Mouse (Mus musculus) cerebellum, adult 2 months (tissue): Measurements from ENCODE around the gene Cript. TPM values are rescaled to one million over a fixed set of nuclear protein-coding genes. Genes with fewer than 3 reads are reported as not detected.

Experiments used
- DNase-seq, 2 experiments: peaks; one replicate each; pipeline ENCODE4 v3.0.0; 2021
- H3K27ac ChIP-seq: fragments of 200-500 bp; 2 replicates; pipeline ENCODE4 v1.5.1; 2012; ENCODE audit warnings: low read length, control low read depth, inconsistent platforms; ENCODE audit not compliant: insufficient read depth
- H3K27me3 ChIP-seq: fragments of 200-500 bp; 2 replicates; pipeline ENCODE4 v1.6.1; 2012; ENCODE audit warnings: inconsistent platforms, mild to moderate bottlenecking, low read length, moderate library complexity; ENCODE audit not compliant: control insufficient read depth, insufficient read depth
- H3K4me1 ChIP-seq: fragments of 200-500 bp; 2 replicates; pipeline ENCODE4 v1.6.1; 2011; ENCODE audit warnings: low read length; ENCODE audit not compliant: control insufficient read depth, insufficient read depth
- H3K4me3 ChIP-seq: fragments of 200-500 bp; replicated peaks from 2 replicates; pipeline ENCODE3; 2011; ENCODE audit warnings: mild to moderate bottlenecking, low read depth, low read length, control low read depth; ENCODE audit not compliant: insufficient read depth
- CTCF ChIP-seq: fragments of 200-500 bp; IDR thresholded peaks from 2 replicates; pipeline ENCODE4 v1.5.1; 2011; ENCODE audit warnings: low read depth, mild to moderate bottlenecking, control low read depth, low read length, moderate library complexity, borderline replicate concordance; ENCODE audit not compliant: insufficient read depth
- POLR2A ChIP-seq: fragments of 200-500 bp; IDR thresholded peaks from 2 replicates; pipeline ENCODE4 v1.6.1; 2011; ENCODE audit warnings: low read length, control low read depth, borderline replicate concordance; ENCODE audit not compliant: insufficient read depth
- WGBS: fragments of 180-500 bp; shearing (Covaris S2); methylation state at CpG from one replicate; pipeline ENCODE4 v1.1.7; 2018; 5-methylcytosine and 5-hydroxymethylcytosine counted together
- polyA plus RNA-seq: library from polyadenylated mRNA; depleted of rRNA; stranded (reverse); fragments of >200 nt; gene quantifications from 2 replicates; pipeline ENCODE4 v1.2.3, GENCODE M21; 2012

Gene Cript
- polyA plus RNA-seq, 1 experiment, result 86.6 TPM

DNA sequence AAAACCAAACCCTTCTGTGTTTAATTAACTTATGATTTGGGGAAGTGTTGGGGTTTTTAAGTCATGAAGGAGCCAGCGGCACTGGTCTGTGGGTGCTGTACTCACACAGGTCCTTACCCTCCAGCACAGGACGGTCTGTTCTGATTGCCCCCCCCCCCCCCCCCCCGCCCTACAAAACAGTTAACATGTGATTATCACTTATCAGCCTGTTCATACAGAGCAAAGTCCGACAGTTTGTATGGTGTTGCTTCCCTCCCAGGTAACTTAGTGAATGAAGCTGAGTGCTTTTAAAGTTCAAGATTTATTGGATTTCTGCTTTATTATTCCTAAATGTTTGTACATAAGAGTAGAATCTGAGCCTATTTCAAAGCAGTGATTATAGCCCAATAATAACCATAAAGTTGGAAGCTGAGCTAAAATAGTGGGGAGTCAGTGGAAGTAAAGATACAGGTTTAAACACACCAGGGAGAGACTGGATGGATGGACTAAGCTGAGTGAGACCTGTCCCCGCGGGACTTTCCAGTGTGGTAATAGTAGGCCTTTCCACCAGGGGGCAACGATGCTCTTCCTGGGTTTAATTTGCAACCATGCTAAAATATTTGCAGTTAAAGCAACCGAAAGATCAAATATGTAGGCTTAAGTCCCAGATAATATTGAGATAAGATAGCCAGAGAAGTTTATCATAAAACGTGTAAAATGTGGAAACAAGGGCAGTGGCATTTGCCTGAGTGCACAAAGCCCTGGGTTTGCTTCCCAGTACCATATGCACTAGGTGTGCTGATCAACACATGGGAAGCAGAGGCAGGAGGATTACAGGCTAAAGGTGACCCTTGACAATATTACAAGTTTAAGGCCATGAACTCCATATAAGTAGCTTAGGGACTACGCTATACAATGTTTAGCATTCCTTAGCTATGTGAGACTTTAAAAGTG lies 11.1 kb downstream of the Cript start:
- H3K27me3 ChIP-seq, result no peaks in the 10 kb centered on the region
- TF ChIP-seq CTCF (peak; percentile 53; the same call in 1 of the 2 replicates), POLR2A (no peak)
- H3K4me1 ChIP-seq, result no peaks in the 10 kb centered on the region
- no peak overlapping the region for H3K27ac ChIP-seq
- DNase-seq, result no peak
- H3K4me3 ChIP-seq, result no peak overlapping the region
- WGBS, result 67% methylated on average over 10 of the region's 10 CpGs

GRCm38 (mm10) chr17:87038496-87038895 lies 13.1 kb downstream of the Cript start:
- H3K27me3 ChIP-seq, result no peaks in the 10 kb centered on the region
- TF ChIP-seq POLR2A, result no peak
- TF ChIP-seq CTCF, result no peak
- WGBS, result 91% methylated on average over 5 of the region's 5 CpGs
- H3K4me3 ChIP-seq, result no peak overlapping the region
- H3K4me1 ChIP-seq, result no peaks in the 10 kb centered on the region
- no peak overlapping the region for H3K27ac ChIP-seq
- no peak for DNase-seq

GRCm38 (mm10) chr17:87041739-87042138 lies 16.4 kb downstream of the Cript start:
- WGBS, result 59% methylated on average over 19 of the region's 19 CpGs
- H3K27me3 ChIP-seq, result no peaks in the 10 kb centered on the region
- no peak overlapping the region for H3K27ac ChIP-seq
- no peaks in the 10 kb centered on the region for H3K4me1 ChIP-seq
- no peak overlapping the region for H3K4me3 ChIP-seq
- DNase-seq, result peak in 1 of 2 experiments; percentile 12
- no peak for TF ChIP-seq CTCF
- TF ChIP-seq POLR2A, result no peak

DNA sequence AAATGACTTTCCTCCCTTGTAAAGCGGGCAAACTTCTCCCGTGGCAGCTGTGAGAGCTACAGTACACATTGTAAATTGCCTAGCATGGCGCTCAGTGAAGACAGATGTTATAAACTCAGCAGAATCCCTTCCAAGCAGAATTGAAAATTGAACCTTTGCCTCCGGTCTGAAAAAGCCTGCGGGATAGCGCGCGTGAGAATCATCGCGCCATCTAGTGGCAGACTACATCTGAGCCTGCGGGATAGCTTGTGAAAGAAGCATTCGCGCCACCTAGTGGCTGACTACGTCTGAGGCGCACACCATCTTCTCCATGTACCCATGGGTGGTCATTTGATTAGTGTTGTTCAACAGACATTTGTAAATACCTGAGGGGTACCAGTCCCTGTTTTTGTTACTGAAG lies 19.0 kb downstream of the Cript start:
- Histone ChIP-seq H3K4me1 (no peaks in the 10 kb centered on the region), H3K27me3 (no peaks in the 10 kb centered on the region), H3K4me3 (no peak overlapping the region), H3K27ac (no peak overlapping the region)
- peak; percentile 80 to 88 for DNase-seq
- WGBS, result 1% methylated on average over 15 of the region's 15 CpGs
- TF ChIP-seq POLR2A, result no peak
- peak; percentile 100 for TF ChIP-seq CTCF

DNA sequence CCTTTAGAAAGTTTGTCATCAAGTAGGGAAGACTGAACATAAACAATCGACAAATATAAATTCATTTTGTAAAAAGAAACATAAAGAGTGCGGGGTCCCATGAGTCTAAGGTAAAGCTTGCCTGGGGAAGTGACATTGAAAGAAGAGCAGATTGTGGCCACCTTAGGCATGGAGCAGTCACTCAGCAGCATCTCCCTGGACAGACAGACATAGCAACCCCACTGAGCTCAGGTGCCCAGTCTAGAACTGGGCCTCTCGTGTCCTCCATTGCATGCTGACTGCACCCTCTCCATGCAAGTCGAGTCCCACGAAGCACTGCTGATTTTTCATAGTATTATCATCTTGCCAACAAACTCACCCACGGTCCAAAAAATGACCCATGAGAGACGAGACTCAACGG lies 19.4 kb downstream of the Cript start:
- H3K27me3 ChIP-seq, result no peaks in the 10 kb centered on the region
- WGBS, result 81% methylated on average over 8 of the region's 8 CpGs
- no peak for DNase-seq

DNA sequence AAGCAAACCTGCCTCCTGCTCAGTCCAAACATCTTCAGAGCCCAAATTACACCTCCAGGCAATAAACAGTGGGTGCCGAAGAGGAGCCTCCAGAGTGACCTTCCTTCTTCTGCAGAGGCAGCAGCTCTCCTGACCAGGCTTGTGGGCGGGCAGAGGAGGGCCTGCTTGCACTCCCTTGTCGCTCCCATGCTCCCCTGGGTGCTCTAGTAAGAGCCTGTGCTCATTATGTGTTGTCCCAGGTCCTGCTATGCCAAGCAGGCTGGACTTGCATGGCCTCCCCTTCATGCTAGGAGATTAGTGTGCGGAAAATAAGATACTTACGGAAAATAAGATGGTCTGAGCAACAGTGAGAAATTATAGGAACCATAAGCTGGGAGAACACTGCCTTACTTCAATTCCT lies 24.3 kb downstream of the Cript start:
- H3K4me1 ChIP-seq, result no peaks in the 10 kb centered on the region
- no peak overlapping the region for H3K27ac ChIP-seq
- TF ChIP-seq CTCF, result no peak
- TF ChIP-seq POLR2A, result no peak
- H3K4me3 ChIP-seq, result no peak overlapping the region
- 68% methylated on average over 5 of the region's 5 CpGs for WGBS
- no peak for DNase-seq
- H3K27me3 ChIP-seq, result no peaks in the 10 kb centered on the region

More for the DNA sequence above, 19.4 kb downstream of the Cript start:
- Histone ChIP-seq H3K27ac (no peak overlapping the region), H3K4me3 (no peak overlapping the region), H3K4me1 (no peaks in the 10 kb centered on the region)
- TF ChIP-seq POLR2A (no peak), CTCF (no peak)

- TF ChIP-seq CTCF, result no peak
- TF ChIP-seq POLR2A, result no peak
- H3K4me1 ChIP-seq, result no peaks in the 10 kb centered on the region
- WGBS, result 11% methylated on average over 9 of the region's 9 CpGs
- H3K27ac ChIP-seq, result no peak overlapping the region
- peak in 1 of 2 experiments; percentile 23 for DNase-seq
- no peaks in the 10 kb centered on the region for H3K27me3 ChIP-seq
- no peak overlapping the region for H3K4me3 ChIP-seq
These were observed 25.3 kb downstream of the Cript start for GRCm38 (mm10) chr17:87050469-87051175.
